Mouse (Mus musculus) midbrain, embryonic 16.5 days (tissue): ENCODE data around the gene Mroh2a. TPM values are rescaled to one million over a fixed set of nuclear protein-coding genes. Genes with fewer than 3 reads are reported as not detected.
A peak's percentile ranks its signal among the peaks of the same experiment; 100 is the strongest.

Experiments
- ATAC-seq: fragments of 200-750 bp; cut with Nextera tagmentation; 2 replicates; pipeline ENCODE4 v1.8.0; 2017; ENCODE audit warnings: moderate TSS enrichment
- H3K27ac ChIP-seq: fragments of 300-500 bp; sonication (generic); 2 replicates; pipeline ENCODE4 v1.5.1; 2014; ENCODE audit warnings: mild to moderate bottlenecking, low read length, mixed read lengths
- H3K27me3 ChIP-seq: fragments of 300-500 bp; sonication (generic); 2 replicates; pipeline ENCODE4 v1.6.1; 2014; ENCODE audit warnings: low read depth, low read length, mixed read lengths; ENCODE audit not compliant: control insufficient read depth, insufficient read depth
- H3K36me3 ChIP-seq: fragments of 300-500 bp; sonication (generic); 2 replicates; pipeline ENCODE4 v1.6.1; 2014; ENCODE audit warnings: mild to moderate bottlenecking, low read length, moderate library complexity, mixed read lengths; ENCODE audit not compliant: control insufficient read depth, insufficient read depth
- H3K4me1 ChIP-seq: fragments of 300-500 bp; sonication (generic); 2 replicates; pipeline ENCODE4 v1.6.1; 2014; ENCODE audit warnings: mild to moderate bottlenecking, low read length, mixed read lengths; ENCODE audit not compliant: control insufficient read depth, insufficient read depth
- H3K4me2 ChIP-seq: fragments of 300-500 bp; sonication (generic); 2 replicates; pipeline ENCODE4 v1.6.1; 2014; ENCODE audit warnings: mild to moderate bottlenecking, low read length, mixed read lengths
- H3K4me3 ChIP-seq: fragments of 300-500 bp; sonication (generic); 2 replicates; pipeline ENCODE4 v1.5.1; 2014; ENCODE audit warnings: low read depth, mild to moderate bottlenecking, low read length, moderate library complexity, mixed read lengths
- H3K9ac ChIP-seq: fragments of 300-500 bp; sonication (generic); 2 replicates; pipeline ENCODE4 v1.6.1; 2014; ENCODE audit warnings: low read depth, low read length, mixed read lengths
- H3K9me3 ChIP-seq: fragments of 300-500 bp; sonication (generic); replicated peaks from 2 replicates; pipeline ENCODE4 v1.6.1; 2014; ENCODE audit warnings: mild to moderate bottlenecking, low read length, mixed read lengths; ENCODE audit not compliant: control insufficient read depth, poor library complexity, severe bottlenecking
- WGBS: fragments of 180-500 bp; shearing (Covaris S2); extraction: QIAGEN DNeasy Blood & Tissue Kit; methylation state at CpG from one replicate; pipeline ENCODE4 v1.1.7; 2014; 5-methylcytosine and 5-hydroxymethylcytosine counted together
- polyA plus RNA-seq: library from polyadenylated mRNA; unstranded; fragments of >200 nt; fragmentation: Nextera tagmentation; extraction: Ambion mirVana; gene quantifications from 2 replicates; pipeline ENCODE4 v1.2.1, GENCODE M21; 2015

The Mroh2a gene
- polyA plus RNA-seq, 1 experiment from 2014 or later, result 0.92 TPM

GRCm38 (mm10) chr1:88258881-88259642, 32.3 kb downstream of the Mroh2a start:
- H3K4me3 ChIP-seq, result no peak overlapping the region
- H3K4me1 ChIP-seq, result no peaks in the 10 kb centered on the region
- H3K27me3 ChIP-seq, result no peaks in the 10 kb centered on the region
- no peak overlapping the region for H3K27ac ChIP-seq
- peaks cover 37% of the 10 kb centered on the region for H3K36me3 ChIP-seq
- H3K4me2 ChIP-seq, result no peak overlapping the region
- peak; percentile 3; the same call in 1 of the 2 replicates for ATAC-seq
- WGBS, result 82% methylated on average over 8 of the region's 8 CpGs
- no peak overlapping the region for H3K9ac ChIP-seq
- H3K9me3 ChIP-seq, result peaks cover 34% of the 10 kb centered on the region

GRCm38 (mm10) chr1:88259643-88260024, 32.8 kb downstream of the Mroh2a start:
- Histone ChIP-seq H3K27me3 (no peaks in the 10 kb centered on the region), H3K9ac (no peak overlapping the region), H3K4me2 (no peak overlapping the region), H3K4me3 (no peak overlapping the region), H3K4me1 (no peaks in the 10 kb centered on the region), H3K27ac (no peak overlapping the region), H3K9me3 (peaks cover 30% of the 10 kb centered on the region), H3K36me3 (peaks cover 43% of the 10 kb centered on the region)
- ATAC-seq, result peak; percentile 3; the same call in 1 of the 2 replicates
- 74% methylated on average over 4 of the region's 4 CpGs for WGBS

DNA sequence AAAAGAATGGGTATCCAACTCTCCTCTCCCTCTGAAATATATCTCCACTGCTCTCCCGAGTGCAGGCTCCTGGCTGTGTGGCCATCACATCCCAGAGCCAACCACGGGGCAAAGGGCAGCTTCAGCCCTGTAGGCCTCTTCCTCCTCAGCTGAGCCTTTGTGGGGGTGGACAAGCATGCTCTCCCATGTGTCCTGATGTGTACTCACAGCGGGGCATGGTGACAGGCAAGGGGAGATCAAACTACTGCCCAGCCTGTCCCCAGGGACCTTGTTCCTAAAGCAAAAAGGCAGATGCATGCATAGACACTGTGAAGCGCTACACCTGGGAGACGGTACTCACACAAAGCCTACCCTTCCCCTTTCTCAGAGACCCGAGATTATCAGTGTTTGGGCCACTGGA, 33.3 kb downstream of the Mroh2a start:
- ATAC-seq, result no peak; the same call in 1 of the 2 replicates

DNA sequence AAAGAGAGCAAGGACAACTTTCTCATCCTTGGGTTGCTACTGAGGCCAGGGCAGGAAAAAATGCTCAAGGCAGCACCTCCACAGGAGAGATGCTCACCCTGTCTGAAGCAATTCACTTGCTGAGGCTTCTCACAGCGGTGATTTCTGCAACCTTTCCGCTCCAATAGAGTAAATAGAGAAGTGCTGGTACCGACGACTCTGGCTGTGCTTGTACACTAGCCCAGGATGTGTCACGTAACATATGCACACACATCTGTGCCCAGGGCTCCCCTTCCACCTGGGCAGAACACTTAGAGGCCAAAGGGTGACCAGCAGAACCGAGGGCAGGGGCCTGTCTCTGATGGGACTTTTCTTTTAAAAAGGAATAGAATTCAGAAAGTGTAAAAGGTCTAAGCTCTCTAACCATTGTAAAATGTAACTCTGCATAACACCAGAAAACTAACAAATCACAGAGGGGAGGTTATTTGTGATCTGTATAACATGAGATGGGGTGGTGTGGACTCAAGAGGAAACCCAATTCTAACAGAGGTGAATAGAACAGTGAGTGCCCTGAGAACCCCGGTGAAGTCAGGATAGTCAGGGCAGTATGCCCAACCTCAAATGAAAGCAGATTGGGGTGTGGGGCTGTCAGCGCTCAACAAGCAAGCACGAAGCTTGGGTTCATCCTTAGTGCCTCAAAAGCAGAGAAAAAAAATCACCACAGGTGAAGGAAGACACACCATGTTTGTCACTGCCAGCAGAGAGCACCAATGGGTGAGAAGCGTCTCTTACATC, 34.0 kb downstream of the Mroh2a start:
- WGBS, result 84% methylated on average over 10 of the region's 10 CpGs
- Histone ChIP-seq H3K4me1 (no peaks in the 10 kb centered on the region), H3K27ac (no peak overlapping the region), H3K27me3 (no peaks in the 10 kb centered on the region), H3K36me3 (peaks cover 54% of the 10 kb centered on the region), H3K9ac (no peak overlapping the region), H3K4me3 (no peak overlapping the region), H3K9me3 (peaks cover 18% of the 10 kb centered on the region), H3K4me2 (no peak overlapping the region)
- no peak for ATAC-seq

More for the DNA sequence above, 33.3 kb downstream of the Mroh2a start:
- Histone ChIP-seq H3K4me1 (no peaks in the 10 kb centered on the region), H3K4me2 (no peak overlapping the region), H3K27me3 (no peaks in the 10 kb centered on the region), H3K9ac (no peak overlapping the region), H3K4me3 (no peak overlapping the region), H3K27ac (no peak overlapping the region), H3K9me3 (peaks cover 25% of the 10 kb centered on the region), H3K36me3 (peaks cover 48% of the 10 kb centered on the region)
- WGBS, result 86% methylated on average over 6 of the region's 6 CpGs

- WGBS, result 87% methylated on average over 7 of the region's 7 CpGs
- no peak for ATAC-seq
- H3K4me3 ChIP-seq, result no peak overlapping the region
- peaks cover 64% of the 10 kb centered on the region for H3K36me3 ChIP-seq
- no peak overlapping the region for H3K27ac ChIP-seq
- no peak overlapping the region for H3K4me2 ChIP-seq
- H3K9ac ChIP-seq, result no peak overlapping the region
- no peaks in the 10 kb centered on the region for H3K4me1 ChIP-seq
- no peaks in the 10 kb centered on the region for H3K27me3 ChIP-seq
- peaks cover 9% of the 10 kb centered on the region for H3K9me3 ChIP-seq
These were observed 34.9 kb downstream of the Mroh2a start for GRCm38 (mm10) chr1:88261706-88262105.

DNA sequence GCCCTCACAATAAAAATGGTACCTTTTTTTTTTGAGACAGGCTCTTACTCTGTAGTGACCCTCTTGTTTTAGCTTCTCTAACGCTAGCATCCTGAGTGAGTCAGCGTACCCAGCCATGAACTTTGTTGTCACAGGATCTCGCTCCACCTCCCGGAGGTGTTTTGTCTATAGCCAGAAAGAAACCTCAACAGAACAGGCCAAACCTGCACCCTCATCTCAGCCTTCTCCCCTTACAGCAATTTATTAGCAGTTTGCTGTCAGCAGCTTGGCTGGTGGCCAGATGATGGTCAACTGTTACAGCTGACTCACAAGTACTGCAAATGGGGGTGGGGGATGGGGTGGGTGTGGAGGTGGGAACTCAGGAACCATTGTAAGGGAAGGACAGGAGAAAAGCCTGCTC, 35.5 kb downstream of the Mroh2a start:
- no peak for ATAC-seq
- Histone ChIP-seq H3K4me3 (no peak overlapping the region), H3K27me3 (no peaks in the 10 kb centered on the region), H3K9me3 (peaks cover 4% of the 10 kb centered on the region; the same call in 1 of the 2 replicates), H3K27ac (no peak overlapping the region), H3K36me3 (peaks cover 69% of the 10 kb centered on the region), H3K4me2 (no peak overlapping the region), H3K9ac (no peak overlapping the region), H3K4me1 (no peaks in the 10 kb centered on the region)
- WGBS, result 90% methylated on average over 4 of the region's 4 CpGs

- H3K9ac ChIP-seq, result no peak overlapping the region
- no peak overlapping the region for H3K27ac ChIP-seq
- H3K27me3 ChIP-seq, result no peaks in the 10 kb centered on the region
- H3K4me3 ChIP-seq, result no peak overlapping the region
- no peaks in the 10 kb centered on the region for H3K4me1 ChIP-seq
- peaks cover 76% of the 10 kb centered on the region for H3K36me3 ChIP-seq
- WGBS, result 78% methylated on average over 6 of the region's 6 CpGs
- H3K4me2 ChIP-seq, result no peak overlapping the region
- H3K9me3 ChIP-seq, result no peaks in the 10 kb centered on the region
- no peak for ATAC-seq
These were observed 36.2 kb downstream of the Mroh2a start for GRCm38 (mm10) chr1:88262961-88263360.

DNA sequence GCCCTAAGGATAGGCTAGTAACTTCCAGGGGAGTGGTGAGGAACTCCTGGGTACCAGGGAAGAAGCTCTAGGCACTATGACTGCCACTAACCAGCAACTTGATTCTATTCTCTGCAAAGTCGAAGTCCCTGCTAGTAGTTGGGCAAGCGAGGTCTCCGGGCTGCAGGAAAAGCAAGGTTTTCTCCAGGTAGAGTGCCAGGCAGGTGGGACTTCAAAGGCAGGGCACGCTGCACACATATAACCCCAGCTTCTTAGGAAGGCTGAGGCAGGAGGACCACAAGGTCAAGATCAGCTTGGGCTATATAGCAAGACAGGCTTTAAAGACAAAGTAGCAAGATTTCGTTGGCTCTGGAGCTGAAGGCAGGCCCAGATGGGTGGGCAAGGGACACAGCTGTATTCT, 37.0 kb downstream of the Mroh2a start:
- 94% methylated on average over 5 of the region's 5 CpGs for WGBS
- no peak overlapping the region for H3K9ac ChIP-seq
- no peaks in the 10 kb centered on the region for H3K27me3 ChIP-seq
- no peak overlapping the region for H3K4me2 ChIP-seq
- ATAC-seq, result no peak
- peaks cover 84% of the 10 kb centered on the region for H3K36me3 ChIP-seq
- no peaks in the 10 kb centered on the region for H3K4me1 ChIP-seq
- H3K9me3 ChIP-seq, result no peaks in the 10 kb centered on the region
- no peak overlapping the region for H3K27ac ChIP-seq
- no peak overlapping the region for H3K4me3 ChIP-seq

- 92% methylated on average over 7 of the region's 7 CpGs for WGBS
- Histone ChIP-seq H3K27me3 (no peaks in the 10 kb centered on the region), H3K36me3 (peaks cover 90% of the 10 kb centered on the region), H3K9me3 (no peaks in the 10 kb centered on the region), H3K9ac (no peak overlapping the region), H3K4me2 (no peak overlapping the region), H3K27ac (no peak overlapping the region), H3K4me3 (no peak overlapping the region), H3K4me1 (no peaks in the 10 kb centered on the region)
- no peak for ATAC-seq
These were observed 37.6 kb downstream of the Mroh2a start for GRCm38 (mm10) chr1:88264237-88264868.
